Mouse (Mus musculus): Measurements from ENCODE around the gene Kars.

DNA sequence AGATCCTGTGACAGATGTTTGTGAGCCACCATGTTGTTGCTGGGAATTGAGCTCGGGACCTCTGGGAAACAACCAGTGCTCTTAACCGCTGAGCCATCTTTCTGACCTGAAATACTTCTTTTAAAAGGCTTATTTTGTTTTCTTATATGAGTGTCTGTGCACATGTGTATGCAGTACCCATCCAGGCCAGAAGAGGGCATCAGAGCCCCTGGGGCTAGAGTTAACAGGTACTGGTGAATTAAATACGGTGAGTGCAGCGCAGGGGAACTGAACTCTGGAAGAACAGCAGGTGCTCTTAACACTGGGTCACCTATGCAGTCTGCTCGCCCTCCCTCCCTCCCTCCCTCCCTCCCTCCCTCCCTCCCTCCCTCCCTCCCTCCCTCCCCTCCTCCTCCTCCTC is 34.1 kb upstream of the Kars start:
- TF ChIP-seq FLI1 (IDR thresholded peaks at IDR 0.05; ENCODE audit: low read length): no peak
- no peak for TF ChIP-seq GATA1 (IDR thresholded peaks at IDR 0.05; ENCODE audit: borderline replicate concordance, low read length)
